Mouse (Mus musculus): ENCODE measurements around the gene Gm10663.

Gene Gm10663

DNA sequence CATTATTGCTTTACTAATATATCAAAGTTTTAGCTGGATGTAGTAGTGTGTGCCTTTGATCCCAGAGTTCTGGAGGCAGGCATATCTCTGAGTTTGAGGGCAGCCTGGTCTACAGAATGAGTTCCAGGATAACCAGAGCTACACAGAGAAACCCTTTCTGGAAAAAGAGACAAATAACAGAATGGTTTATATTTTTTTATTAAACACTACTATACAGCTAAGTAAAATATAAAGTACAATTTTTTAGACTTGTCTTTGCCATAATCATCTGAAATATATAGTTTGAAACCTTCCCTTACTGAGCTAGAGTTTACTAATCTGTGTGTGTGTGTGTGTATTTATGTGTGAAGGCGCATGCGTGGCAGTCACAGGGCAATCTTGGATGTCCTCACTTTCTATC, at the start of gene Gm10663:
Gene Gm10663, plus strand, starts transcription at position 301 of the 400 bp plus-strand sequence.
- no peak for DNase-seq (ENCODE audit: low spot score)

DNA sequence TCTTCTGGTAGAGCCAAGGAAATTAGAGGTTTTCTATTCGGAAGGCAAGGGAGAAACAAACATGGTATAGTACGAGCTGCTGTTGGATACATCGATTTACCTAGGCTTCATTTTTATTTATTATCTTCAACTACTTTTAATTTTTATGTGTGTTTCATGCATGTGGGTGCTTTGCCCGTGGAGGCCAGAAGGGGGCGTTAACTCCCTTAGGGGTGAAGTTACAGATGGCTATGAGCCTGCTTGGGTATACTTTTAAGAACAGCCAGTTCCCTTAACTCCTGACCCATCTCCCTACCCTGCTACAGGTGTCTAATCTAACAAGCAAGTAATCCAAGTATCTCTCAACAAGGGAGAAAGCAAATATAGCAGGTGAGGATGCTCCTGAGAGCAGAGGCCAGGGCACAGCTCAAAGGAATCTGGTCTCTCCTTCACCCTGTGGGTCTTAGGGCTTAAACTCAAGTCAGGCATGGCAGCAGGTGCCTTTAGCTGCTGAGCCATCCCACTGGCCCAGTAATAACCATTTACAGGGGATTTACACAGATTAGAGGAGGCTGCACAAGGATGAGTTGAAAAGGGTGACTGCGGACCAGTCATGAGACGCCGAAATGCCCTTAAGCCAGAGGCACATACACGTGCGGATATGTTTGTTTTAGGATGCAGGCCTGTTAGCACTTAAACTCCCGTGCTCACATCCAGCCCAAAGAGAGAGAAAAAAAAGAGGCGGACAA, 45.7 kb upstream of the Gm10663 start:
- no peak for DNase-seq (ENCODE audit: low spot score)

DNA sequence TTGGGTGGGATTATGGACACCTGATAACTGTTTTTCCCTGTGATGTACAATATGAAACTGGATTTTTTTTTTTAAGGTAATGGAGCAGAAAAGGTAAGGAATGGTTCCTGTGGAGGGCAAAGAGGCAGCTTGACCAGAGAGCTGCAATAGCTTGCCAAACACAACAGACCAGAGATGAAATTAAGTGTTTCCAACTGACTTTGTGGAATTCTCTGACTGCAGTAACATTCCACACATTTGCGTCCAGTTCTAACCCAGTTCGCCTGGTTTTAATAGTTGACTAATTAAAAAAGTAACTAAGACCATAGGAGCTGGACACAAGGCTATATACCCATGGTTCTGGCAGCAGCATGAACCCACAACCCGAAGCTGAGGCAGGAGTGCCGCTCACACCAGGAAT, 45.1 kb upstream of the Gm10663 start:
- no peak for DNase-seq (ENCODE audit: low spot score)

DNA sequence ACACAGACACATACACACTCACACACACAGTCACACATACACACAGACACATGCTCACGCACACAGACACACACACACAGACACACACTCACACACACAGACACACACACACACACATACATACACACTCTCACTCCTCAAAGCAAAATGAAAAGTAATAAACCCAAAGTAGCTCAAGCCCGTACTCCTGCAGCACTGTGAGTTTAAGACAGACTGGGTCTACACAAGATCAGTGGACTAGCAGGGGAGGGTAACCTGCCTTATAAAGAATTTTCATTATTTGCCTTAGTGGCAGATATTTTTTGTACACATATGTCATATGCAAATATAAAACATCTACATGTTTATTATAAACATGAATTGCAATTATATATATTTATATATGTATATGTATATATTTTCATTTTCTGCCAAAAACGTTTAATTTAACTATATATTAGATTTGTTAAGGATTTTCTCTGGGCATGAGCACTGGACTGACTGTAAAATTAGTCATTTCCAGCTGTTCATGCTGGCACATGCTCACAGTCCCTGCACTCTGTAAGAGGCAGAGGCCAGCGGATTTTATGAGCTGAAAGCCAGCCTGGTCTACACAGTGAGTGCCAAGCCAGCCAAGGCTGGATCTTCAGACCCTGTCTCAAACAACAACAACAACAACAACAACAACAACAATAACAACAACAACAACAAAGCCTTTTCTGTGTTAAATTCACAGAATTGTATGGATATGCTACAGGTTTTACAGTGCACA, 43.9 kb upstream of the Gm10663 start:
- no peak for DNase-seq (ENCODE audit: low spot score)

DNA sequence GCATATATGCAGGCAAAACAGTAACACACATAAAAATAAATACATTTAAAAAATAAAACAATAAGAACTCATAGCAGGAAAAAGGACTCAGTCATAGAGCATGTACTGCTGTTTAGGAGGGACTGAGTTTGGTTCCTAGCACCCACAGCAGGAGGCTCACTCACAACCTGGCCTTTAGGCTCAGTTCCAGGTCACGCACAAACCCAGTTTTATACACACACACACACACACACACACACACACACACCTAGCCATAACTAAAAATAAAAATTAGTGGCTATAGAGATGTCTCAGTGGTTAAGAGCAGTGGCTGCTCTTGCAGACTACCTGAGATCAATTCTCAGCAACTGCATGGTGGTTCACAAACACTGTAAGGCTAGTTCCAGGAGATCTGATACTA, 42.7 kb upstream of the Gm10663 start:
- DNase-seq (ENCODE audit: low spot score) = no peak

DNA sequence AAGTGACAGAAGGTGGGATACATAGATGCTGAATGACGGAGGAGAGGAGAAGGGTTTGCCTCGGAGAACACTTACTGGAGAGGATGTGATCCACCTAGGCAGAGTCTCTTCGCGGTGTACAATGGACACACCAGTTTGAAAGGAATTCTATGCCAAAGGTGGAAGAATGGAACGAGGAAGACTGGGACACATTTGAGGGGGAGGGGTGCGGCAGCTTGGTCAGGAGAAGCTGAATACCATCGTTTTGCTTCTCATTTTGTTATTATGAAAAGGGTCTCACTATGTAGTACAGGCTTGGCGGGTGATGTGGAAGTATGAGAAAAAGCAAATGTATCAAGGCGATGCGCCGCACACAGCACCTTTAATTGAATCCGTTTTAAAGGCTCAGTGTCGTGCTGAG, 41.8 kb upstream of the Gm10663 start:
- no peak for DNase-seq (ENCODE audit: low spot score)

DNA sequence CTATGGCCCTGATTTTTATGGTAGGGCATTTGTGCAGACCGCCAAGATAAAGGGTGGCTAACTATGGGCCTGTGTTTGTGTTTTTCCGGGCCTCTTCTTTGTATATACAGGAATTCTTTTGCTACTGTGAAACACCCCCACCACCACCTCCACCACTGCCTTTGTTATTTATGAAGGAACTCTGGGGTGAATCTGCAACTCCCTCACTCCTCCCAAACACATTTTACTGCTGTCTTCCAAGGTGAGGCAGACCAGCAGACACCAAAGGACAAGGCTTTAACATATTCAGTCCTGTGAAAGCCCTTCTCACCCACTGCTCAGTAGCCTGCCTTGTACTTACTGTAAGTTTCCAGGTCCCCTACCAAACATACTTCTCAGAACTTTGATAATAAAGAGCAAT, 40.7 kb upstream of the Gm10663 start:
- peak; percentile 5 for DNase-seq (ENCODE audit: low spot score)

DNA sequence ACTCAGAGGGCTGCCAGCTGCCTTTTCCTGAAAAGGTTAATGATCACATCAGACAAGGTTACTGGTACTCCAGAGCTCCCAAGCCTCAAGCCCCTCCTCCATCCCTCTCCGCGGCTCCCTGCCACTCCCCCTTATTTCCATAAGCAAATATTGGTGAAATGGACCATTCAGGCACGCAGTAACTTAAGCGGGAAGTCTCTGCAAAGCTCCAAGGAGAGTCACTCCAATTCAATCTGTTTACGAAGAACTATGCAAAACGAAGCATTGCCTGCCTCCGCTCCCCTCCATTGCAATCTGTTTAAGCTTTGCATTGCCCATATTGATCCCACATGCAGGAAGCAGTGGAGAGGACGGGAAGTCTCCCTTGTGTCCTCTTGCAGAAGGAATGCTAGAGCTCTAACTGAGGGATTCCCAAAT, 37.7 kb upstream of the Gm10663 start, which contains the start of gene Apela:
Gene Apela, minus strand, starts transcription at position 220 of the 417 bp plus-strand sequence.
- DNase-seq (ENCODE audit: low spot score) = peak; percentile 85

DNA sequence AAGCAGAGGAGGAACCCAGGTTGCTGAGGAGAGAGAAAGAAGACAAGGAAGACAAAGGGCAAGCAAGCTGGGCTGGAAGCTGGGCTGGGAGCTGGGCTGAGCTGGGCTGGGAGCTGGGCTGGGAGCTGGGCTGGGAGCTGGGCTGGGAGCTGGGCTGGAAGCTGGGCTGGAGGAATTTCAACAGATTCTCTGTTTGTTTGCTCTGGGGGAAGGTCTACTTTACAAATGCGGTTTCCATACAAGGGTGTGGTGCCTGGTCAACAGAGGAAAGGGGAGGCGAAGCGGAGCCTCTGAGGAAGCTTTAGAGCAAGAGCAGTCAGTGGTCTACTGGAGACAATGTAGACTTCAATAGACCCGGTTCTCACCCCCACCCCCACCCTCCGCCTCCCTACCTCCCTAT, 28.3 kb upstream of the Gm10663 start:
- DNase-seq (ENCODE audit: low spot score) = no peak

DNA sequence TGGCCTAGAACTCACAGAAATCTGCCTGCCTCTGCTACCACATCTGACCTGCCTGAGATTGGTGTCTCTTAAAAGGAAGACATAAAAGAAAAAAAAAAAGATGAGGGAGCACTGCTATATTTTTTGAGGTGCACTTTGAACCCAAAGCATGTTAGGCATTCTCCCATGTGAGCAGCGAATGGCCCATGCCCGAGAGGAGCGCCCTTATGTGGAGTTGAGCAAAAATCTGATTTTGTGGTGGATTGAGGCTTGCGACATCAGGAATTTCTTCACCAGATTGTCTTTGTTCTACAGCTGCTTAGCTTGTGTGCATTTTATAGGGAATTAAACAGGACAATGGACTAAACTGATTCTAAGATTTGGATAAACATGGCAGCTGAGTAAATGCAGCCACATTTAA, 27.6 kb upstream of the Gm10663 start:
- DNase-seq (ENCODE audit: low spot score) = no peak

DNA sequence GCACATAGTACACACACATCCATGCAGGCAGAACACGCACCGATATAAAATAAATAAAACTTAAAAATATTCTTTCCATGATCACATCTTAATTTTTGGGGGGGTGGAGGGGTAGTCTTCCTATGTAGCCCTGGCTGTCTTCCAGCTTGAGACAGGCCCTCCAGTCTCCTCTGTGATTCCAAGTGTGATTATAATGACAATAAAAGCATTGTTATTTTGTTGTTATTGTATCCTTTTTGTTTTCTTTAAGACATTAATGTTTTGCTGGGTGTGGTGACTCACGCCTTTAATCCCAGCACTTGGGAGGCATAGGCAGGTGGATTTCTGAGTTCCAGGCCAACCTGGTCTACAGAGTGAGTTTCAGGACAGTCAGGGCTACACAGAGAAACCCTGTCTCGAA, 27.0 kb upstream of the Gm10663 start:
- no peak for DNase-seq (ENCODE audit: low spot score)

DNA sequence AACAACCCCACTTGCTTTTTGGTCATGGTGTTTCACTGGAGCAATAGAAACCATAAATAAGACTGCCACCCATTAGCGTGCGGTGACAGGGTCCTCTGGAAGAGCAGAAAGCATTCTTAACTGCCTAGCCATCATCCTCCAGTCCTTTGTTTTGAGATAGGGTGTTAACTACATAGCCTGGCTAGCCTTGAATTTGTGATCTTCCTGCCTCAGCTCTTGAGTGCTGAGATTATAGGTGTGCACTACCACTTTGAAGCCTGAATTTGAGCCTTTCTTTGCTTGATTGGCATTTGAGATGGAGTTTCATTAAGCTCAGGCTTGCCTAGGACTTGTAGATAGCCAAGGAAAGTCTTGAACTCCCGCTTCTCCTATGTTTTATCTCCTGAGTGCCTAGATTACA, 21.3 kb upstream of the Gm10663 start:
- DNase-seq (ENCODE audit: low spot score) = no peak

DNA sequence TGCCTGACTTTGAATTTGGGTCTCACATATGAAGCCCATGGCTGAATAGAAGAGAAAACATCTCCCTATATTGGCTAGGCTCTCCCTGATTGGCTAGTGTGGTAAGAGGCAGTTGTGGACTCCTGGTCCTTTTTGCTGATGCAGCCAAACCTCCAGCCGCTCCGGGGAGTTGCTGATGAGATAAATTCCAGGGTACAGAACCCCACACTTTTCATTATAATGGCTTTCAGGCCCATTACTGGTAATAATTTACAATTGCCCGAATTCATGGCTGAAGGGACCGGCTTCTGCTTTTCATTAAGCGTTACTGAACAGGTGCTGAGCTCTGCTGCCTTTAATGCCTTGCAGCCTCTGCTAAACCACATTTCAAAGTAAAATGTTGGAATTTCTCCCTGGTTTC, 20.9 kb upstream of the Gm10663 start:
- peak; percentile 57 for DNase-seq (ENCODE audit: low spot score)

DNA sequence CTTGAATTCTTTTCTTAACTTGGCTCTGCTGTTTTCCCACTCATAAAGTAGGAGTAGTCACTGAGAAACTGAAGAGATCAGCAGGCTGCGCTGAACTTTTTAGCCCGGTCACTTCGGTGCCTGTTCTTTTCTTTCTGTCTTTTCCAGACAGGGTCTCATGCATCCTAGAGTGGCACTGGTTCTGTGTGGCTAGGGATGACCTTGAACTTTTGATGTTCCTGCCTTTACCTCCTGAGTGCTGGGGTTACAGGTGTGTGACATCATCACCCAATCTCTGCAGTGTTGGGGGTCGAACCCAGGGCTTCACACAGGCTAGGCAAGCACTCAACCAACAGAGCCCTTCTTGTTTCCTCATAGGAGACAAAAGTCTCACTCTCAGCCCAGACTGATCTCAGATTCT, 18.1 kb upstream of the Gm10663 start:
- no peak for DNase-seq (ENCODE audit: low spot score)

DNA sequence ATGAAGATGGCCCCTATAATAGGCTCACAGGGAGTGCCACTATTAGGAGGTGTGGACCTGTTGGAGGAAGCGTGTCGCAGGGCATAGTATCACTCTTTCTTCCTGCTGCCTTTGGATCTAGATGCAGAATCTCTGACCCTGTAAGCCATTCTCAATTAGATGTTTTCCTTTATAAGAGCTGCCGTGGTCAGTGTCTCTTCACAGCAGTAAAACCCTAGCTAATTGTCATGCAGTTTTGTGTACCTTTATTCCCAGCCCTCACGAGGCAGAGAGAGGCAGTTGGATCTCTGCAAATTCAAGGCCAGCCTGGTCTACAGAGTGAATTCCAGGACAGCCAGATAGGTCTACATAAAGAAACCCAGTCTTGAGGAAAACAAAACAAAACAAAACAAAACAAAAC, 12.6 kb upstream of the Gm10663 start:
- no peak for DNase-seq (ENCODE audit: low spot score)

DNA sequence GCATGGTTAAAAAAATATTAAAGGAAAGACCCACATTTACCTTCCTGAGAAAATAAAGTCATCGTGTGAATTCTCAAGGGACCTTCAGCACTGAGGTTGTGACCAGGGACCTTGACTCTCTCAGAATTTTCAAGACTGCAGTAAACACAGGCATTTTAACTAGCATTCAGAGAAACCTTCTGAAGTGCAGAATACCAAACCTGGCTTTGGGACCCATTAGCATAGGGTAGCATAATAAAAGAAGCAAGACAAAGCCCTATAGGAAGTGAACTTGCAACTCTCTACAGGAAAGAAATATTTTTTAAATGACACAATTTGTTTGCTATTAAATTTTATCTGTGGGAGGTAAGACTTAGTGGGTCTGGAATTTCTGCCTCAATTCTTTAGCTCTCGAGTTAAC, 10.8 kb upstream of the Gm10663 start:
- DNase-seq (ENCODE audit: low spot score) = no peak

DNA sequence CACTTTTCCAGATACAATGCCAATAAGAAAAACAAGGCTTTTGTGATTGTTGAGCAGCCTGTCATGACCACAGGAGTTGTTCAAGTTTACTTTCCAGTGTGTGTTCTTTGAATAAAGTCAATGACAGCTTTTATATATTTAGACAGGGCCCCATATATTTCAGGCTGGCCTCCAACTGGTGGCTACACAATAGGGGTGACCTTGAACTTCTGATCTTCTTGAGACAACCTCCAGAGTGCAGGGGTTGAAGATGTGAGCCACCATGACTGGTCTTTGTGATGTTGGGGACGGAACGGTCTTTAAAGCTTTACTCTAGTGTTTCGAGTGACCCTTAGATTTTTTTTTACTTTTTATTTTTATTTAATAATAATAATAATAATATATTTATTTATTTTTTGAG, 9.2 kb upstream of the Gm10663 start:
- DNase-seq (ENCODE audit: low spot score) = no peak

DNA sequence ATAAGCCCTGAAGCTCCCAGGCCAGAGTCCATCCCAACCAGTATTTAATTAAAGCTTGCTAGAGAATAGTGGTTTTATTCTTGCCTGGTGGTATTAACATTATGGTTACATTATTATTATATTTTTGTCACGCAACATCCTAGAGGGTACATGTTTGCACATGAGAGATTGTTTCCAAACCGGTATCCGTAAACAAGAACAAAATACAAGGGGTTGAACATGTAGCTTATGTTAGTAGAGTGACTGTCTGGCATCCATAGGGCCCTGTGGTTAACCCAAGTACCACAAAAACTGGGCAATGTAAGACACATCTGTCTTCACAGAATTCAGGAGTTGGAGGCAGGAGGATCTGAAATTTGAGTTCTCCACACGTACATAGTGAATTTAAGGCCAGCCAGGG, 7.8 kb upstream of the Gm10663 start:
- no peak for DNase-seq (ENCODE audit: low spot score)

DNA sequence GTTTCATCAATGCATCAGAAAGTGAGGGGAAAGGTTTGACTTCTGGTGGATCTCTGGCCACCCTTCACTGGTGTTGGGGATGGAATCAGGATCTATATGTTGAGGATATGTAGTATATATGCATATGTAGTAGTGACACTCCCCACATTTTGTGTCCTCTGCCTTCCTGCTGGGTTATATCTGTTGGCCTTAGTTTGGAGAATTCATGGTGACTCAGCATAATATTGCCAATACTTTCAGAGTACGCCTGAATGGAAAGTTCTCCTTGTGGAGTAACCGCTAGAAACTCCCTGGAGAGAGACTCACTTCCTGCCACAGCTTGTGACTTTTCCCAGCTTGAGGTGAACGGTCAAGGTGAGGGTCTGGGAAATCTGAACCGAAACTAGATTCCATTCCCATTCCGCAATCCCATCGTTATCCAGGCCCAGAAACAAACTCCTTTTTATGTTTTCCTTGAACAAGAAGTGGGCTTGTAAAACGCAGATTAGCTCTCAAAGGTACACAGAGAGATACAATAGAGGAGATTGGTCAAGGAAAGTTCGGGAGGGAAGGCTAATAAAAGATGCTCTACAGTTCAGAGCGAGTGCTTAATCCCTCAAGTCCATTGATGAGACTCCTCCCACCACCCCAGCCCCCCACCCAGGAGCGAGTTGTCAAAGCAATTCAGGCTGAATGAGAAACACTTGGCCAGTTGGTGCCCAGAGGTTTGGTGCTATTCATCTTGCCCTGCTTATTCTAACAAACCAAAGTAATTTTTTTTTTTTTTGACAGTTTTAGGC, 7.0 kb upstream of the Gm10663 start:
- DNase-seq (ENCODE audit: low spot score) = peak; percentile 57

DNA sequence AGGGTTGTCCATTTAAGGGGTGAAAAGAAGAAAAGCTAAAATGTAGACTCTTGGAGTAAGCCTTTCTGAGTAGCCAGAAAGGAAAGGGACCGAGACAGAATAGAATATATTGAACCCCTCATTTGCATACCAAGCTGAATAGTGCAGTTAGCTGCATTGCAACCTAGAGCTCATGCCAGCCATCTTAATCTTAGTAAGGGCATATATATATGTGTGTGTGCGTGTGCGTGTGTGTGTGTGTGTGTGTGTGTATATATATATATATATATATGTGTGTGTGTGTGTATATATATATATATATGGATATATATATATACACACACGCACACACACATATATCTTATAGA, 6.4 kb upstream of the Gm10663 start:
- no peak for DNase-seq (ENCODE audit: low spot score)

DNA sequence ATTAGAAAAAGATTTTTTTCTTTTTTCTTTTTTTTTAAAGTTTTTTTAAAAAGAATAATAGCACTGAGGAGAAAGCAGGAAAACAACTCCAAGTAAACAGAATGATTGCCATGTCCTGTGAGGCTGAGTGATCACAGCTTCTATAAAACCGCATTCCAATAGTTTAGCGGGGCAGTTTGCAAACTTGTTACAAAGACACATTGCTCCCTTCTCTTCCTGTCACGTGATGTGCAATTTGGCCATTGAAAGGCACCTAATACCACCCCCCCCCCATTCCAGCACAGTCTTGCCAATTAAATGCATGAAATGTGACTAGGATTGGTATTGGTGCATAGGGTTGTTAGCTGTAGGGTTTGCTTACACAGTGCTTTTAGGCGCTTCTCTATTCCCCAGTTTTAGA, 3.8 kb upstream of the Gm10663 start:
- DNase-seq (ENCODE audit: low spot score) = no peak

DNA sequence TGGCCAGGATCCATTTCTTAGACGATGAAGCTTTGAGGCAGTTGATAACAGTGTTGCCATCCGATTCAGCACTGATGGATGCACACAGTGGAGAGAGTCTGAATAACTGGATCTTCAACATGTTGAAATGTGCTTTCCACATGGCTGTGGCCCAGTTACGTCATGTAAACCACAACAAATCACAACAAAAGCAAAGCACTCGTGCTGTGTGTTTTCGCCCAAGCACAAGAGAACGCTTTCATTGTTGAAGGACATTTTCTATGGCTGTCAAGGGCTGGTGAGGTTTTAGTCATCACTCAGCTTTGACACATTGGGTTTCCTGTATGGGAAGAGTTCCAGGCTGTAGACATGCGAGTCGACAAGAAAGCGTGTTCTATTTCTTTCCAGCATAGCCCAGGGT, 5.9 kb downstream of the Gm10663 start:
- DNase-seq (ENCODE audit: low spot score) = no peak

DNA sequence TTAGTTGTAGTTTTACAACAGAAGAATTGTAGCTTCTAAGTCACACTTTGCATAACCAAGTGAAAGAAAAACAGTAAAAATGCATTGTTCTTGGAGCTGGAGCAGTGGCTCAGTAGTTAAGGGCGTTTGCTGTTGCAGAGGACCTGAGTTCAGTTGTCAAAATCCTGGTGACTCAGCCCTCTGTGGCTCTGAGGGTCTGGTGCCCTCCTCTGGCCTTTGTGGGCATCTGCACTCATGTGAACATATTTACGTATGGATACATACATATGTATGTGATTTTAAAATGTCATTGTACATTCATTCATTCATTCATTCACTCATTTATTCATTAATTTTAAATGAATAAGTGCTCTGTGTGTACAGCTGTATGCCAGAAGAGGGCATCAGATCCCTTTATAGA, 10.8 kb downstream of the Gm10663 start:
- DNase-seq (ENCODE audit: low spot score) = no peak

All from embryo, embryonic 10.5 days (tissue).